Mouse (Mus musculus): ENCODE measurements around the gene Sephs2. TPM values are rescaled to one million over a fixed set of nuclear protein-coding genes. Genes with fewer than 3 reads are reported as not detected.

The Sephs2 gene
- polyA plus RNA-seq (2016; fragmentation: Nextera tagmentation; extraction: Ambion mirVana): 71.2 and 76.9 TPM in 2 replicates

GRCm38 (mm10) chr7:127273925-127274789 is at the start of gene Sephs2:
Gene Sephs2, minus strand, starts transcription at chr7:127274055.
- Histone ChIP-seq H3K9me3 (replicated peaks) (no peaks in the 10 kb centered on the region; the same call in 1 of the 2 replicates), H3K27me3 (ENCODE audit: low read depth, poor library complexity, severe bottlenecking) (no peaks in the 10 kb centered on the region), H3K4me3 (peak within 1 kb of the TSS; percentile 75), H3K36me3 (peaks cover 36% of the 10 kb centered on the region), H3K4me1 (peaks cover 43% of the 10 kb centered on the region), H3K27ac (replicated peaks) (peak within 1 kb of the TSS; percentile 95)
- DNase-seq (ENCODE audit: low spot score): peak; percentile 89
- 3% methylated on average over 39 of the region's 39 CpGs for WGBS

- H3K27me3 ChIP-seq (ENCODE audit: low read depth, poor library complexity, severe bottlenecking): no peaks in the 10 kb centered on the region
- no peaks in the 10 kb centered on the region for H3K9me3 ChIP-seq (replicated peaks)
- peaks cover 16% of the 10 kb centered on the region for H3K4me1 ChIP-seq
- H3K36me3 ChIP-seq: no peaks in the 10 kb centered on the region
- WGBS: 36% methylated on average over 5 of the region's 5 CpGs
- no peak overlapping the region for H3K27ac ChIP-seq (replicated peaks)
- H3K4me3 ChIP-seq: no peak overlapping the region
- DNase-seq (ENCODE audit: low spot score): peak; percentile 23
These were observed 48.2 kb upstream of the Sephs2 start for GRCm38 (mm10) chr7:127322085-127322484.

DNA sequence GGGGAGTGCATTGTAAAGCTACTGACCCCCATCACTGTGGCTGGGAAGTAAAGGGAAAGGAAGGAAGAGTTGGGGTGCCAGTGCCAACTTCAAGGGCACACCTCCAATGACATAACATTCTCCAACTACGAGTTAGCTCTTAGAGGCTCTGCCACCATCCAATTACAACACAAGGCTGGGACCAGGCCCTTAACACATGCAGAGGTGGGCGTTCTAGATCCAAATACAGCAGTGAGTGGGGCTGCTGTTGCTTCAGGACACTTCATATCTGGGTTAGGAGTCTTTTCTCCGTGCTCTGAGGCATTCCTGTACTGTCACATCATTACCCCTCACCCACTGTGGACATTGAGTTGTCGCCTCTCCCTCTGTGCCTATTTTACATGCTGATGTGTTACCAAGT is 47.3 kb upstream of the Sephs2 start:
- Histone ChIP-seq H3K9me3 (replicated peaks) (no peaks in the 10 kb centered on the region), H3K27ac (replicated peaks) (no peak overlapping the region), H3K4me1 (peaks cover 6% of the 10 kb centered on the region), H3K27me3 (ENCODE audit: low read depth, poor library complexity, severe bottlenecking) (no peaks in the 10 kb centered on the region), H3K4me3 (no peak overlapping the region), H3K36me3 (no peaks in the 10 kb centered on the region)
- no peak for DNase-seq (ENCODE audit: low spot score)
- 77% methylated on average over 4 of the region's 4 CpGs for whole genome bisulfite sequencing

- H3K36me3 ChIP-seq: no peaks in the 10 kb centered on the region
- DNase-seq (ENCODE audit: low spot score): no peak
- no peaks in the 10 kb centered on the region for H3K27me3 ChIP-seq (ENCODE audit: low read depth, poor library complexity, severe bottlenecking)
- H3K4me1 ChIP-seq: no peaks in the 10 kb centered on the region
- no peaks in the 10 kb centered on the region for H3K9me3 ChIP-seq (replicated peaks)
- no peak overlapping the region; the same call in 1 of the 2 replicates for H3K27ac ChIP-seq (replicated peaks)
- 49% methylated on average over 8 of the region's 8 CpGs for WGBS
- no peak overlapping the region for H3K4me3 ChIP-seq
These were observed 40.1 kb upstream of the Sephs2 start for GRCm38 (mm10) chr7:127313912-127314311.

- Histone ChIP-seq H3K4me3 (no peak overlapping the region), H3K27ac (replicated peaks) (no peak overlapping the region), H3K9me3 (replicated peaks) (no peaks in the 10 kb centered on the region), H3K4me1 (no peaks in the 10 kb centered on the region), H3K36me3 (no peaks in the 10 kb centered on the region), H3K27me3 (ENCODE audit: low read depth, poor library complexity, severe bottlenecking) (no peaks in the 10 kb centered on the region)
- DNase-seq (ENCODE audit: low spot score): no peak
- WGBS: 77% methylated on average over 12 of the region's 12 CpGs
These were observed 36.1 kb upstream of the Sephs2 start for GRCm38 (mm10) chr7:127309951-127310350.

DNA sequence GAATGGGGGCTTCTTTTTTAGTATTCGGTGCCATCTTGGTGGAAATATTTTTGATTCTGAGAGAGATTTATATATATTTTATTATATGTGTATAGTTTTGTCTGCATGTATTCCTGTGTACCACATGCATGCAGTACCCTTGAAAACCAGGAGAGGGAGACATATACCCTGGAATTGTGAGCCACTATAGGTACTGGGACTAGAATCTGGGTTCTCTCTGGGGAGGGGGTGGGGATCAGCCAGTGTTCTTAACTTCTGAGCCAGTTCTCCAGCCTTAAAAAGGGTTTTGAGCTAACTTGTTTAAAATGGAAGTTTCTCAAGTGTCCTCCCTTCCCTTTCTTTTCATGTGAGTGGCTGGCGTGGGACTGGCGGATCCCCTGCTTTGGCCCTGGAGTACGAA is 35.0 kb upstream of the Sephs2 start:
- peak; percentile 45 for DNase-seq (ENCODE audit: low spot score)
- H3K4me3 ChIP-seq: no peak overlapping the region
- 63% methylated on average over 4 of the region's 4 CpGs for WGBS
- no peaks in the 10 kb centered on the region for H3K36me3 ChIP-seq
- H3K4me1 ChIP-seq: no peaks in the 10 kb centered on the region
- no peaks in the 10 kb centered on the region for H3K27me3 ChIP-seq (ENCODE audit: low read depth, poor library complexity, severe bottlenecking)
- H3K9me3 ChIP-seq (replicated peaks): no peaks in the 10 kb centered on the region
- peak overlapping the region; percentile 23; the same call in 1 of the 2 replicates for H3K27ac ChIP-seq (replicated peaks)

GRCm38 (mm10) chr7:127308431-127308830 is 34.6 kb upstream of the Sephs2 start:
- H3K27me3 ChIP-seq (ENCODE audit: low read depth, poor library complexity, severe bottlenecking): no peaks in the 10 kb centered on the region
- H3K4me3 ChIP-seq: no peak overlapping the region
- WGBS: 79% methylated on average over 2 of the region's 2 CpGs
- H3K4me1 ChIP-seq: no peaks in the 10 kb centered on the region
- H3K9me3 ChIP-seq (replicated peaks): no peaks in the 10 kb centered on the region
- H3K27ac ChIP-seq (replicated peaks): no peak overlapping the region
- no peak for DNase-seq (ENCODE audit: low spot score)
- no peaks in the 10 kb centered on the region for H3K36me3 ChIP-seq

DNA sequence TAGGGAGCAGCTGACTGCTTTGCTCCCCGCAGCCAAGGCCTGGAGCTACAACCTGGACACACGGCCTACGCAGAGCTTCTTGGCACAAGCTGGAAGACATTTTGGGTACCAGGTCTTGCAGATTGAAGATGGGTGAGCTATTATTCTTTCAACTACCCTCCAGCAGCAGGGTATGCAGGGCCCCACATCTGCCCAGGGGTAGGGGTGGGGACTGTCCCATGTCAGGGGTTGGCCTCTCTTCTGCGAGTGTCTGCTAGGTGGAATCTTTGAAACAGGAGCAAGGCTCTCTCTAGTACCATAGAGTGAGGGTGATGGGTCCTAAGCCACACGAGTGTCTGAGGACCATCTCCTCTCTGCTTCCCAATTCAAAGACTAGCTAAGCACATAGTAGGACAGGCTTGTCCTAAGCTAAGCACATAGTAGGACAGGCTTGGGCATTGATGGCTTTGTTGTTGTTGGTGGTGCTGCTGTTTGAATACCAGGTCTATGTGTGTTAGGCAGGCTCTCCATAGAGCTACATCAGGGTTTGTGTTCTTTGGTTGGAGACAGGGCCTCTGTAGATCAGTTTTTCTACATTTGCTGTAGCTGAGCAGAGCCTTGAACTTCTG is 23.8 kb upstream of the Sephs2 start:
- no peaks in the 10 kb centered on the region for H3K27me3 ChIP-seq (ENCODE audit: low read depth, poor library complexity, severe bottlenecking)
- H3K4me3 ChIP-seq: no peak overlapping the region
- no peak for DNase-seq (ENCODE audit: low spot score)
- H3K4me1 ChIP-seq: no peaks in the 10 kb centered on the region
- no peaks in the 10 kb centered on the region for H3K36me3 ChIP-seq
- H3K9me3 ChIP-seq (replicated peaks): no peaks in the 10 kb centered on the region
- no peak overlapping the region for H3K27ac ChIP-seq (replicated peaks)
- 90% methylated on average over 5 of the region's 5 CpGs for WGBS

GRCm38 (mm10) chr7:127296786-127297555 is 23.1 kb upstream of the Sephs2 start:
- no peaks in the 10 kb centered on the region for H3K9me3 ChIP-seq (replicated peaks)
- 77% methylated on average over 5 of the region's 5 CpGs for WGBS
- no peaks in the 10 kb centered on the region for H3K36me3 ChIP-seq
- H3K27me3 ChIP-seq (ENCODE audit: low read depth, poor library complexity, severe bottlenecking): no peaks in the 10 kb centered on the region
- H3K4me1 ChIP-seq: no peaks in the 10 kb centered on the region
- DNase-seq (ENCODE audit: low spot score): no peak
- no peak overlapping the region for H3K27ac ChIP-seq (replicated peaks)
- H3K4me3 ChIP-seq: no peak overlapping the region

GRCm38 (mm10) chr7:127296098-127296497 is 22.2 kb upstream of the Sephs2 start, which contains the start of gene Itgal:
Gene Itgal, plus strand, starts transcription at chr7:127296260.
- Histone ChIP-seq H3K36me3 (no peaks in the 10 kb centered on the region), H3K9me3 (replicated peaks) (no peaks in the 10 kb centered on the region), H3K4me1 (no peaks in the 10 kb centered on the region), H3K4me3 (no peak within 1 kb of the TSS), H3K27me3 (ENCODE audit: low read depth, poor library complexity, severe bottlenecking) (no peaks in the 10 kb centered on the region), H3K27ac (replicated peaks) (no peak within 1 kb of the TSS)
- DNase-seq (ENCODE audit: low spot score): no peak
- 88% methylated on average over 11 of the region's 11 CpGs for WGBS

GRCm38 (mm10) chr7:127290142-127290541 is 16.3 kb upstream of the Sephs2 start:
- H3K36me3 ChIP-seq: no peaks in the 10 kb centered on the region
- 67% methylated on average over 8 of the region's 8 CpGs for WGBS
- peaks cover 23% of the 10 kb centered on the region for H3K9me3 ChIP-seq (replicated peaks)
- no peak for DNase-seq (ENCODE audit: low spot score)
- no peaks in the 10 kb centered on the region for H3K27me3 ChIP-seq (ENCODE audit: low read depth, poor library complexity, severe bottlenecking)
- no peak overlapping the region for H3K4me3 ChIP-seq
- no peak overlapping the region for H3K27ac ChIP-seq (replicated peaks)
- H3K4me1 ChIP-seq: peaks cover 5% of the 10 kb centered on the region; the same call in 1 of the 2 replicates

DNA sequence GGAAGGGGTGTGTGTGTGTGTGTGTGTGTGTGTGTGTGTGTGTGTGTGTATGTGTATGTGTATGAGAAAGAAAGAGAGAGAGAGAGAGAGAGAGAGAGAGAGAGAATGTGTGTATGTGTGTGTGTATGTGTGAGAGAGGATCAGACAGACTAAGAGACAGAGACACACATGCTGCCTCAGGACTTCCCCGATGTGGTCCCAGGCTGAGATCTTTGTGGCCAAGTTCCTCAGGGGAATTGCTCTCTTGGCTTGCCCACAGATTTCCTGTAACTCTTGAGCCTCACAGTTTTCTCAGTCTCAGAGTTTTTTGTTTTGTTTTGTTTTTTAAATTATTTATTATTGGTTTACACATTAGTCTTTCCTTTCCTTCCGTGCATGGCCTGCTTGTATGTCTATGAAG is 15.5 kb upstream of the Sephs2 start:
- H3K36me3 ChIP-seq: no peaks in the 10 kb centered on the region
- H3K4me3 ChIP-seq: no peak overlapping the region
- 88% methylated on average over 2 of the region's 2 CpGs for WGBS
- no peak for DNase-seq (ENCODE audit: low spot score)
- H3K9me3 ChIP-seq (replicated peaks): peaks cover 23% of the 10 kb centered on the region
- H3K27ac ChIP-seq (replicated peaks): no peak overlapping the region
- H3K4me1 ChIP-seq: peaks cover 5% of the 10 kb centered on the region; the same call in 1 of the 2 replicates
- no peaks in the 10 kb centered on the region for H3K27me3 ChIP-seq (ENCODE audit: low read depth, poor library complexity, severe bottlenecking)

All from midbrain, embryonic 10.5 days (tissue).